Mouse (Mus musculus) 3134 (cell line): ENCODE measurements around the gene Ppm1l.

ENCODE experiments used
- DNase-seq: peaks from one replicate; pipeline ENCODE4 v3.0.0-alpha.2; 2011; ENCODE audit warnings: low spot score; ENCODE audit not compliant: insufficient read length; ENCODE audit errors: extremely low read depth

The Ppm1l gene

GRCm38 (mm10) chr3:69485347-69485746 lies 168.7 kb downstream of the Ppm1l start:
- DNase-seq = no peak

- DNase-seq = peak; percentile 57
Observed at GRCm38 (mm10) chr3:69485756-69486155, 169.1 kb downstream of the Ppm1l start.

- no peak for DNase-seq
Observed at GRCm38 (mm10) chr3:69487471-69487870, 170.8 kb downstream of the Ppm1l start.

- no peak for DNase-seq
Observed at GRCm38 (mm10) chr3:69489669-69490068, 173.0 kb downstream of the Ppm1l start.

GRCm38 (mm10) chr3:69490981-69491681 lies 174.5 kb downstream of the Ppm1l start:
- no peak for DNase-seq

- DNase-seq = no peak
Observed at GRCm38 (mm10) chr3:69494233-69495010, 177.8 kb downstream of the Ppm1l start.

- DNase-seq = no peak
Observed at GRCm38 (mm10) chr3:69497178-69497577, 180.5 kb downstream of the Ppm1l start.

GRCm38 (mm10) chr3:69502009-69502408 lies 185.3 kb downstream of the Ppm1l start:
- no peak for DNase-seq

GRCm38 (mm10) chr3:69502527-69502926 lies 185.9 kb downstream of the Ppm1l start:
- DNase-seq = no peak

GRCm38 (mm10) chr3:69505090-69505489 lies 188.4 kb downstream of the Ppm1l start:
- DNase-seq = no peak

GRCm38 (mm10) chr3:69506352-69506751 lies 189.7 kb downstream of the Ppm1l start:
- DNase-seq = peak; percentile 28

GRCm38 (mm10) chr3:69509411-69509952 lies 192.8 kb downstream of the Ppm1l start:
- no peak for DNase-seq

- no peak for DNase-seq
Observed at GRCm38 (mm10) chr3:69511881-69512280, 195.2 kb downstream of the Ppm1l start.

- no peak for DNase-seq
Observed at GRCm38 (mm10) chr3:69512402-69512801, 195.7 kb downstream of the Ppm1l start.

GRCm38 (mm10) chr3:69515730-69516350 lies 199.2 kb downstream of the Ppm1l start:
- no peak for DNase-seq

- DNase-seq = no peak
Observed at GRCm38 (mm10) chr3:69519188-69519587, 202.5 kb downstream of the Ppm1l start.

GRCm38 (mm10) chr3:69519789-69520558 lies 203.3 kb downstream of the Ppm1l start:
- DNase-seq = no peak

- no peak for DNase-seq
Observed at GRCm38 (mm10) chr3:69522270-69522669, 205.6 kb downstream of the Ppm1l start.

- peak; percentile 45 for DNase-seq
Observed at GRCm38 (mm10) chr3:69524356-69525071, 207.9 kb downstream of the Ppm1l start.

GRCm38 (mm10) chr3:69525072-69525529 lies 208.4 kb downstream of the Ppm1l start:
- no peak for DNase-seq
